Comparison of ENCODE assay signal across 7 mouse cellular contexts in genomic region chr9:122805053-122805844, GRCm38 (mm10). TPM values are rescaled to one million over a fixed set of nuclear protein-coding genes. Genes with fewer than 3 reads are reported as not detected.
DNase-seq lines count a peak whose midpoint lies in the region; ATAC-seq lines count a peak whose summit lies in the region.

TSS of gene Tcaim (plus strand) at chr9:122805539.

- H3K36me3 ChIP-seq in intestine, embryonic 15.5 days: no peaks in the 10 kb centered on the region
- no peaks in the 10 kb centered on the region for H3K36me3 ChIP-seq in midbrain, embryonic 10.5 days

- H3K4me2 ChIP-seq in intestine, embryonic 15.5 days (replicated peaks): peak within 1 kb of the TSS; percentile 92

- intact Hi-C loops in gastrocnemius, postnatal 36 days (cut with DNase I): no loop called here
- intact Hi-C loops in left cerebral cortex, postnatal 25 days (cut with DNase I): loop anchor here (5.0 kb wide), 1 partner anchor 68 kb away; no protein-coding TSS in a partner anchor

- WGBS in intestine, embryonic 15.5 days: 6% methylated on average over 42 of the region's 42 CpGs
- 8% methylated on average over 42 of the region's 42 CpGs for WGBS in midbrain, embryonic 10.5 days

- peak; percentile 96 for DNase-seq in adrenal gland, adult 2 months
- peak; percentile 89 for DNase-seq in embryo, embryonic 11.5 days (ENCODE audit: low read depth, low spot score)
- DNase-seq in gastrocnemius, postnatal 36 days: peak; percentile 87 to 88
- peak; percentile 93 to 95 for DNase-seq in left cerebral cortex, postnatal 25 days (ENCODE audit: low spot score in 2 of 2)
- peak; percentile 92 for DNase-seq in midbrain, embryonic 10.5 days (ENCODE audit: low spot score)
- DNase-seq in right cerebral cortex, postnatal 4 days: peak; percentile 92

- no peaks in the 10 kb centered on the region for H3K27me3 ChIP-seq in intestine, embryonic 15.5 days (replicated peaks)
- H3K27me3 ChIP-seq in midbrain, embryonic 10.5 days (ENCODE audit: low read depth, poor library complexity, severe bottlenecking): no peaks in the 10 kb centered on the region

- H3K27ac ChIP-seq in intestine, embryonic 15.5 days: peak within 1 kb of the TSS; percentile 91
- peak within 1 kb of the TSS; percentile 90 for H3K27ac ChIP-seq in midbrain, embryonic 10.5 days (replicated peaks)

- H3K4me3 ChIP-seq in intestine, embryonic 15.5 days (replicated peaks): peak within 1 kb of the TSS; percentile 70
- H3K4me3 ChIP-seq in midbrain, embryonic 10.5 days: peak within 1 kb of the TSS; percentile 79

- no peaks in the 10 kb centered on the region for H3K9me3 ChIP-seq in intestine, embryonic 15.5 days
- H3K9me3 ChIP-seq in midbrain, embryonic 10.5 days (replicated peaks): no peaks in the 10 kb centered on the region

- H3K4me1 ChIP-seq in intestine, embryonic 15.5 days (replicated peaks): 0 out of 2 replicates have a peak, but pooled peaks cover 8% of the 10 kb centered on the region
- H3K4me1 ChIP-seq in midbrain, embryonic 10.5 days: peaks cover 10% of the 10 kb centered on the region

- H3K9ac ChIP-seq in intestine, embryonic 15.5 days: peak within 1 kb of the TSS; percentile 79

- ATAC-seq in intestine, embryonic 15.5 days: peak; percentile 99

RNA-seq across cellular contexts. Expression of gene Tcaim, which starts in this region (rescaled TPM):
- total RNA-seq in adrenal gland, adult 2 months (2021): 10 to 100 TPM; 19.2 to 23.5 TPM
- polyA plus RNA-seq in adrenal gland, adult 2 months (2012; rRNA removed): 3.8 and 5.0 TPM in 2 replicates
- 10 to 100 TPM; 22.4 to 26.4 TPM for total RNA-seq in gastrocnemius, postnatal 36 days (2021)
- polyA plus RNA-seq in intestine, embryonic 15.5 days (2015; fragmentation: Nextera tagmentation; extraction: Ambion mirVana): 5.1 and 5.7 TPM in 2 replicates
- 10 to 100 TPM; 17.0 to 19.7 TPM for total RNA-seq in left cerebral cortex, postnatal 25 days (2021)
- polyA plus RNA-seq in midbrain, embryonic 10.5 days (2016; fragmentation: Nextera tagmentation; extraction: Ambion mirVana): 4.6 and 5.8 TPM in 2 replicates

Comparison
In these comparisons a context has a peak if more than half of its experiments do, and no peak if none do; other contexts are left out.
1. Peak in every context shown above with its lines: DNase-seq, ATAC-seq, H3K4me3 ChIP-seq and H3K27ac ChIP-seq.